In genomic region chr7:58310096-58310495, GRCm38 (mm10) we compare ENCODE assay signal across 23 mouse cellular contexts.
DNase-seq lines count a peak whose midpoint lies in the region; ATAC-seq and TF ChIP-seq lines count a peak whose summit lies in the region.
"Had no signal": no experiment of that assay in that cellular context is flagged by ENCODE, and none has a peak within 500 bp of the region (broad histone marks: within the 10 kb centered on the region; RNA-seq: fewer than 3 reads in every experiment).

No protein-coding gene starts in this region.

- ATAC-seq in forebrain, embryonic 14.5 days, result no peak
- ATAC-seq in forebrain, embryonic 12.5 days (ENCODE audit: low FRiP score), result no peak
- no peak for ATAC-seq in midbrain, embryonic 14.5 days (ENCODE audit: low FRiP score, low TSS enrichment)
- no peak for ATAC-seq in midbrain, embryonic 13.5 days
- no peak for ATAC-seq in liver, embryonic 11.5 days (replicated peaks; ENCODE audit: low FRiP score)
- ATAC-seq: intestine, postnatal 0 days; liver, embryonic 12.5 days had no signal

- no peaks in the 10 kb centered on the region for H3K9me3 ChIP-seq in forebrain, embryonic 14.5 days (replicated peaks; ENCODE audit: control insufficient read depth, low read length)
- H3K9me3 ChIP-seq in forebrain, embryonic 12.5 days, result no peaks in the 10 kb centered on the region
- no peaks in the 10 kb centered on the region for H3K9me3 ChIP-seq in midbrain, embryonic 14.5 days (ENCODE audit: control insufficient read depth, low read length)
- H3K9me3 ChIP-seq in midbrain, embryonic 13.5 days, result no peaks in the 10 kb centered on the region
- H3K9me3 ChIP-seq in liver, embryonic 11.5 days (ENCODE audit: control insufficient read depth, low read length), result no peaks in the 10 kb centered on the region
- H3K9me3 ChIP-seq: heart, embryonic 12.5 days; hindbrain, embryonic 10.5 days; limb, embryonic 12.5 days; liver, embryonic 12.5 days had no signal

- no peak overlapping the region for H3K9ac ChIP-seq in forebrain, embryonic 14.5 days (ENCODE audit: low read length)
- no peak overlapping the region for H3K9ac ChIP-seq in forebrain, embryonic 12.5 days
- H3K9ac ChIP-seq in midbrain, embryonic 14.5 days (replicated peaks; ENCODE audit: low read length), result no peak overlapping the region
- H3K9ac ChIP-seq in midbrain, embryonic 13.5 days (replicated peaks), result no peak overlapping the region
- no peak overlapping the region for H3K9ac ChIP-seq in liver, embryonic 11.5 days (ENCODE audit: low read depth, low read length)
- H3K9ac ChIP-seq: heart, embryonic 12.5 days; limb, embryonic 12.5 days; liver, embryonic 12.5 days had no signal

- WGBS in forebrain, embryonic 14.5 days, result 57% methylated on average over 2 of the region's 2 CpGs
- WGBS in forebrain, embryonic 12.5 days, result 77% methylated on average over 2 of the region's 2 CpGs
- WGBS in midbrain, embryonic 14.5 days, result 67% methylated on average over 2 of the region's 2 CpGs
- 61% methylated on average over 2 of the region's 2 CpGs for WGBS in midbrain, embryonic 13.5 days
- 76% methylated on average over 2 of the region's 2 CpGs for WGBS in liver, embryonic 11.5 days

- no peaks in the 10 kb centered on the region for H3K27me3 ChIP-seq in forebrain, embryonic 14.5 days (replicated peaks; ENCODE audit: control insufficient read depth, insufficient read depth, low read length)
- H3K27me3 ChIP-seq in forebrain, embryonic 12.5 days, result no peaks in the 10 kb centered on the region
- no peaks in the 10 kb centered on the region for H3K27me3 ChIP-seq in midbrain, embryonic 14.5 days (ENCODE audit: control insufficient read depth, insufficient read depth, low read length)
- no peaks in the 10 kb centered on the region for H3K27me3 ChIP-seq in midbrain, embryonic 13.5 days
- H3K27me3 ChIP-seq in liver, embryonic 11.5 days (replicated peaks; ENCODE audit: control insufficient read depth, insufficient read depth, low read length), result no peaks in the 10 kb centered on the region
- H3K27me3 ChIP-seq: heart, embryonic 12.5 days; limb, embryonic 12.5 days; liver, embryonic 12.5 days had no signal

- H3K27ac ChIP-seq in forebrain, embryonic 14.5 days (ENCODE audit: low read depth, low read length), result no peak overlapping the region
- no peak overlapping the region for H3K27ac ChIP-seq in forebrain, embryonic 12.5 days
- peak overlapping the region; percentile 71 for H3K27ac ChIP-seq in layer of hippocampus, adult 2 months
- H3K27ac ChIP-seq in midbrain, embryonic 14.5 days (replicated peaks; ENCODE audit: low read depth, low read length), result no peak overlapping the region
- no peak overlapping the region for H3K27ac ChIP-seq in midbrain, embryonic 13.5 days
- no peak overlapping the region for H3K27ac ChIP-seq in liver, embryonic 11.5 days (ENCODE audit: low read depth, low read length)
- H3K27ac ChIP-seq: hindbrain, embryonic 10.5 days; limb, embryonic 12.5 days; liver, embryonic 12.5 days; stomach, postnatal 0 days had no signal

- H3K4me3 ChIP-seq in forebrain, embryonic 14.5 days (ENCODE audit: low read depth, low read length), result no peak overlapping the region
- H3K4me3 ChIP-seq in forebrain, embryonic 12.5 days (replicated peaks), result no peak overlapping the region
- H3K4me3 ChIP-seq in layer of hippocampus, adult 2 months, result no peak overlapping the region
- H3K4me3 ChIP-seq in midbrain, embryonic 14.5 days (replicated peaks; ENCODE audit: low read depth, low read length), result no peak overlapping the region
- no peak overlapping the region for H3K4me3 ChIP-seq in midbrain, embryonic 13.5 days (replicated peaks)
- no peak overlapping the region for H3K4me3 ChIP-seq in liver, embryonic 11.5 days (ENCODE audit: low read depth, low read length)
- H3K4me3 ChIP-seq: heart, embryonic 12.5 days; hindbrain, embryonic 10.5 days; limb, embryonic 12.5 days; liver, embryonic 12.5 days had no signal

- no peak overlapping the region for H3K4me2 ChIP-seq in forebrain, embryonic 14.5 days (ENCODE audit: low read length)
- no peak overlapping the region for H3K4me2 ChIP-seq in forebrain, embryonic 12.5 days
- no peak overlapping the region for H3K4me2 ChIP-seq in midbrain, embryonic 14.5 days (ENCODE audit: low read length)
- H3K4me2 ChIP-seq in midbrain, embryonic 13.5 days (replicated peaks), result no peak overlapping the region
- H3K4me2 ChIP-seq in liver, embryonic 11.5 days, result no peak overlapping the region
- H3K4me2 ChIP-seq: heart, embryonic 12.5 days; limb, embryonic 12.5 days; liver, embryonic 12.5 days had no signal

- no peaks in the 10 kb centered on the region for H3K4me1 ChIP-seq in forebrain, embryonic 14.5 days (ENCODE audit: control insufficient read depth, insufficient read depth, low read length)
- no peaks in the 10 kb centered on the region for H3K4me1 ChIP-seq in forebrain, embryonic 12.5 days
- H3K4me1 ChIP-seq in midbrain, embryonic 14.5 days (ENCODE audit: control insufficient read depth, insufficient read depth, low read length), result no peaks in the 10 kb centered on the region
- H3K4me1 ChIP-seq in midbrain, embryonic 13.5 days (replicated peaks), result no peaks in the 10 kb centered on the region
- H3K4me1 ChIP-seq in liver, embryonic 11.5 days (replicated peaks; ENCODE audit: control insufficient read depth, insufficient read depth, low read length), result no peaks in the 10 kb centered on the region
- H3K4me1 ChIP-seq: heart, embryonic 12.5 days; hindbrain, embryonic 10.5 days; limb, embryonic 12.5 days; liver, embryonic 12.5 days had no signal

- no peak for TF ChIP-seq CTCF in layer of hippocampus, adult 2 months (conservative IDR thresholded peaks at IDR 0.05)

- no peaks in the 10 kb centered on the region for H3K36me3 ChIP-seq in forebrain, embryonic 14.5 days (ENCODE audit: control insufficient read depth, insufficient read depth, low read length)
- H3K36me3 ChIP-seq in forebrain, embryonic 12.5 days (replicated peaks), result no peaks in the 10 kb centered on the region
- H3K36me3 ChIP-seq in midbrain, embryonic 14.5 days (ENCODE audit: control insufficient read depth, insufficient read depth, low read length), result no peaks in the 10 kb centered on the region
- no peaks in the 10 kb centered on the region for H3K36me3 ChIP-seq in midbrain, embryonic 13.5 days
- H3K36me3 ChIP-seq in liver, embryonic 11.5 days (ENCODE audit: control insufficient read depth, insufficient read depth, low read length), result no peaks in the 10 kb centered on the region
- H3K36me3 ChIP-seq: heart, embryonic 12.5 days; hindbrain, embryonic 10.5 days; limb, embryonic 12.5 days; liver, embryonic 12.5 days had no signal

- DNase-seq in forebrain, embryonic 14.5 days (ENCODE audit: low spot score), result peak; percentile 54
- DNase-seq in layer of hippocampus, adult 2 months (ENCODE audit: low spot score in 2 of 2), result peak in 1 of 2 experiments; percentile 62
- DNase-seq in layer of hippocampus, adult 8-10 months (ENCODE audit: low spot score in 2 of 2), result no peak
- peak; percentile 55 for DNase-seq in midbrain, embryonic 14.5 days
- no peak for DNase-seq in kidney, postnatal 36 days
- no peak for DNase-seq in liver, embryonic 11.5 days (ENCODE audit: low spot score)
- DNase-seq: adrenal gland, postnatal 10 days; cerebellum, adult 8-10 months; cerebellum, postnatal 36 days; gastrocnemius, postnatal 25 days; heart, adult 18-20 months; heart, postnatal 10 days; kidney, postnatal 4 days; lung, adult 18-20 months; lung, postnatal 10 days had no signal

Comparison
In these comparisons a context has a peak if more than half of its experiments do, and no peak if none do; other contexts are left out.
1. DNase-seq: peak in forebrain, embryonic 14.5 days (single experiment) and midbrain, embryonic 14.5 days (single experiment); none in layer of hippocampus, adult 8-10 months (0 of 2), kidney, postnatal 36 days (0 of 2) and liver, embryonic 11.5 days (single experiment).